Mouse (Mus musculus): Measurements from ENCODE around the gene Intu. TPM values are rescaled to one million over a fixed set of nuclear protein-coding genes. Genes with fewer than 3 reads are reported as not detected.

The Intu gene
- polyA plus RNA-seq, 1 experiment from 2014 or later, result 12.6 TPM

DNA sequence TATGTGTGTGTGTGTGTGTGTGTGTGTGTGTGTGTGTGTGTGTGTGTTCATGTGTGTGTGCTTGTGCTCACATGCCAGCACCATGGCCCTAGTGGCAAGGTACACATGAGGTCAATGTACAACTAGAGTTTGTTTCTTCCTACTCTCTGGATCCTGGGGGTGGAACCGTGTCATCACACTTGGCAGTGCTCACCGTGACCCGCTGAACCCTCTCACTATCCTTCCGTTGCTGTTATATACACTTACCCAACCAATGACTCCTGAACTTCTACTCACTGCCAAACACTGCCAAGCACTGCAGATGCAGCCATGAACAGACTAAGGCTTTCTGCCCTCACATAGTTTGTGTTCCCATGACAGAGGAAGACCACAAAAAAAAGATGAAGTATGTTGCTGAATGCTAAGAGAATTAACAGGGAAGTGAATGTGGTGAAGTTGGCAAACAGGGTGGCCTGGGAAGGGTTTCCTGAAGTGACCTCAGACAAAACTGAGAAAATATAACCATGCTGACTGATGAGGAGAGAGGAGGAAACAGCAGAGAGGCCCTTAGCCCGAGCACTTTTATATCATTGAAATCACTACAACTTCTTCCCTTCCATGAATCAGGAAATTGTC lies 173.8 kb downstream of the Intu start:
- DNase-seq (ENCODE audit: low read depth, low spot score) (no peak), ATAC-seq (no peak)
- in situ Hi-C loops (cut with MboI; ENCODE audit: low pct_unique_long_range_greater_than_20kb), result no loop called here
- POLR2A ChIA-PET, result no interaction called here
- CTCF ChIA-PET, result no interaction called here
- no peak for TF ChIP-seq CTCF (IDR thresholded peaks at IDR 0.05)
- H3K27me3 ChIP-seq, result no peaks in the 10 kb centered on the region

DNA sequence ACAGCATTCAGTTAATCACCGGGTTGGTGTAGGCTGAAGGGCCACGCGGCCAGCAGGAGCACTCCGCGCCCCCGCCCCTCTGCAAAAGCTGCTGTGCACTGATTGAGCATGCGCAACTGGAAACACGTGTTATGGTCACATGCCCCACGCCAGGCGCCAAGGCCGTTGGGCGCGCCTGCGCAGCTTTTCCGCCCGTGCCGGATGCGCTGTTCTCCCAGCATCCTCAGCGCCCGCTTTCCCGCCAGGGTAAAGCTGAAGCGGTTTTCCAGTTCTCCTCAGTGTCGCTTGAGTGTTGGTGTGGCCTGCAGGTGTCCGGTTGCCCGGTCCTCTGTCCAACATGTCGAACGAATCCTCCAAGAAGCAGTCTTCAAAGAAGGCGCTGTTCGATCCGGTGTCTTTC lies 177.6 kb downstream of the Intu start, which contains the start of gene Slc25a31:
Slc25a31 (plus strand) TSS at position 201 of the 400 bp plus-strand sequence.
- no peak for TF ChIP-seq CTCF (IDR thresholded peaks at IDR 0.05)
- CTCF ChIA-PET, result interaction anchor here (2.5 kb wide), 1 partner anchor 11 kb away, joined by 14 read pairs; no protein-coding TSS in a partner anchor
- POLR2A ChIA-PET, result no interaction called here
- DNase-seq (ENCODE audit: low read depth, low spot score) (no peak), ATAC-seq (no peak)
- peaks cover 10% of the 10 kb centered on the region for H3K27me3 ChIP-seq
- in situ Hi-C loops (cut with MboI; ENCODE audit: low pct_unique_long_range_greater_than_20kb), result no loop called here

DNA sequence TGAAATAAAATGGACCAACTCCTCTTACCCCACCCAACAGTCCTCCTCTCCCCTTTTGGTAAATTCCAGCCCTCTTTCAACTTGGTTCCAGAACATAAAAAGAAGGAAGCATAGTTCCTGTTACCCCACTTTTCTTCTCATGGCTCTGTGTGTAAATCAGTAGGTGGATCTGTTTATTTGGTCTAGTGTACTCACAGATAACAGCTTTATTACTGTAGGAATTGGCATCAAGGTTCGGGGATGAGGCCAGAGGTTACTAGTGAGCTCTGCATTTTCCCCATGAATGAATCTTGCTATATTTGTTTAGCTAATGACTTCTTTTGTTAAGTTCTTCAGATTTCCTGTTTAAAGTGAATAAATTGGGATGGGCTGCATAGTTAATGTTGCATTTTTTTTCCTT lies 185.0 kb downstream of the Intu start:
- DNase-seq (ENCODE audit: low read depth, low spot score), result no peak
- CTCF ChIA-PET, result no interaction called here
- POLR2A ChIA-PET, result no interaction called here
- TF ChIP-seq CTCF (IDR thresholded peaks at IDR 0.05), result no peak
- in situ Hi-C loops (cut with MboI; ENCODE audit: low pct_unique_long_range_greater_than_20kb), result no loop called here
- H3K27me3 ChIP-seq, result peaks cover 14% of the 10 kb centered on the region
- ATAC-seq, result no peak

DNA sequence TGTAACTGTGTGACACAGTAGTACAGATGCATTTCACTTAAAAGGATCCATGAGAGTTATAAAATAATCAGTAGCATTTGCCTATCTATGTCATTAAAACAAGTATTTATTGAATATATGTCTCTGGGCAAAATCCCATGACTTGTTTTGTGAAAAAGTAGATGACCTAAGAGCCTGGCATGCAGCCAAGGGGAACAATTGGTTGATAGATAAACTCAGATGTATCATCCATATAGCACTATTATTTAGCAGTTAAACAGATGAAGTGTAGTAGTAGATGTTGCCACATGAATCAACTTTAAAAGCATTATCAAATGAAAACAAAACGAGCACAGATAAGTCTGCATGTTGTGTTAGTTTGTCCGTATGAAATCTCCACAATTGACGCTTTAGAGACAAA lies 187.9 kb downstream of the Intu start:
- ATAC-seq, result no peak
- in situ Hi-C loops (cut with MboI; ENCODE audit: low pct_unique_long_range_greater_than_20kb), result no loop called here
- peaks cover 11% of the 10 kb centered on the region for H3K27me3 ChIP-seq
- no peak for TF ChIP-seq CTCF (IDR thresholded peaks at IDR 0.05)
- DNase-seq (ENCODE audit: low read depth, low spot score), result no peak
- ChIA-PET CTCF (interaction anchor here (1.0 kb wide), 1 partner anchor 10 kb away, joined by 3 read pairs; no protein-coding TSS in a partner anchor), POLR2A (no interaction called here)

DNA sequence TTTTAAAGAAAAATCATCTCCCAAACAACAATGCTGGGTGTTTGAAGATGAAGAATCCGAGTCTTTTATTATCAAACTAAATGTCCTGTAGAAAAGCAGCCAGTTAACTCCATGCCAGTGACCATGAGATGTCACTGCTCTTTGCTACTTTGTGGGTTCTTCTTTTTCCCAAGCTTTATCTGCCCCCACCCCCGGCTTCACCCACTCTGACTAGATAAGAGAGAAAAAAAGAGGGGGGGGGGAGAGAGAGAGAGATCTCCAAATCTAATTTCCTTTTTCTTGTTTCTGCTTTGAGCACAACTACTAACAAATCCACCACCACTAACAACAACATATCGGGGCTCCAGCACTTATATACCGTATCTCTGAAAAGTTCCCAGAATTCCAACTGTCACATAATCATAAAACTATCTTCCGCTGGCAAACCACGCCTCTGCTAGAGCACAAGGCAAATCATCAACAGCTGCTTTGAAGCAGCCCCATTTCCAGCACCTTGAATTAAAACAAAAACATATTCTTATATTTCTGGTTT lies 207.4 kb downstream of the Intu start:
- in situ Hi-C loops (cut with MboI; ENCODE audit: low pct_unique_long_range_greater_than_20kb), result no loop called here
- peaks cover 17% of the 10 kb centered on the region for H3K27me3 ChIP-seq
- TF ChIP-seq CTCF (IDR thresholded peaks at IDR 0.05), result no peak
- DNase-seq (ENCODE audit: low read depth, low spot score) (no peak), ATAC-seq (no peak)
- CTCF ChIA-PET, result interaction anchor here (1.0 to 1.7 kb wide), 2 partner anchors 11 to 218 kb away, joined by 3 to 4 read pairs; no protein-coding TSS in a partner anchor
- POLR2A ChIA-PET, result no interaction called here

DNA sequence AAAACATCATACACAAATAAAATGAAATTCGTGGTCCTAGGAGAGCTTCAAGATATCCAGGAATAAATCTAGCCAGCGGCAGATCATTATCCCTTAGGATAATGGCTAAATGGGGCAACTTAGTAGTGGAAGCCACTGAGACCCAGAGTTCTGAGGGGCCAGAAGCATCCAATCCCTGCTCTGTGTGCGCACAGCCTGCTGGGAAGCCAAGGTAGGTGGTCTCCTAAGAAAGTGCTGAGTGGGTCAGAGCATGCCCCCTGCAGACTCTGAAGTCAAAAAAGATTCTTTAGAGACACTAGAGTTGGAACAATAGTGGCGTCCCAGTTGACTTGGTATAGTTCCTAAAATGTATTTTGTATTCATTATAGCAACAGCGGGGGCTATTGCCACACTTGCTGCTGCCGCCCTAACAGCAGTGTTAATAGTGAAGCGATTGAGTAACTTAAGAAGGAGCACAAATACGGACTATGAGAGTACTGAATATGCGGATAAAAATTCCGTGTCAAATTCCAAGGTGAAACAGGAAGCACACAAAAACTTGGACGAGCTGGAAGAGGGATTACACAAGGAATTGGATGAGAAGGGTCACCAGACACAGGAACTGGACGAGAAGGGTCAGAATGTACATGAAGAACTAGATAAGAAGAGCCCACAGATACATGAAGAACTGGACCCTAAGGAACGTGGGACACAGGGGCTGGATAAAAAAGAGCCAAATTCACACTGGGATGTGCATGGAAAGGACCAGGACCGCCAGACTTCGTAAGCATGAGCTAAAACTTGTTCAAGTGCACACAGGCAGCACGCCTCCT lies 213.1 kb downstream of the Intu start, which contains the start of gene Hspa4l:
Hspa4l (plus strand) TSS at position 472 of the 812 bp plus-strand sequence.
- ATAC-seq, result no peak

DNA sequence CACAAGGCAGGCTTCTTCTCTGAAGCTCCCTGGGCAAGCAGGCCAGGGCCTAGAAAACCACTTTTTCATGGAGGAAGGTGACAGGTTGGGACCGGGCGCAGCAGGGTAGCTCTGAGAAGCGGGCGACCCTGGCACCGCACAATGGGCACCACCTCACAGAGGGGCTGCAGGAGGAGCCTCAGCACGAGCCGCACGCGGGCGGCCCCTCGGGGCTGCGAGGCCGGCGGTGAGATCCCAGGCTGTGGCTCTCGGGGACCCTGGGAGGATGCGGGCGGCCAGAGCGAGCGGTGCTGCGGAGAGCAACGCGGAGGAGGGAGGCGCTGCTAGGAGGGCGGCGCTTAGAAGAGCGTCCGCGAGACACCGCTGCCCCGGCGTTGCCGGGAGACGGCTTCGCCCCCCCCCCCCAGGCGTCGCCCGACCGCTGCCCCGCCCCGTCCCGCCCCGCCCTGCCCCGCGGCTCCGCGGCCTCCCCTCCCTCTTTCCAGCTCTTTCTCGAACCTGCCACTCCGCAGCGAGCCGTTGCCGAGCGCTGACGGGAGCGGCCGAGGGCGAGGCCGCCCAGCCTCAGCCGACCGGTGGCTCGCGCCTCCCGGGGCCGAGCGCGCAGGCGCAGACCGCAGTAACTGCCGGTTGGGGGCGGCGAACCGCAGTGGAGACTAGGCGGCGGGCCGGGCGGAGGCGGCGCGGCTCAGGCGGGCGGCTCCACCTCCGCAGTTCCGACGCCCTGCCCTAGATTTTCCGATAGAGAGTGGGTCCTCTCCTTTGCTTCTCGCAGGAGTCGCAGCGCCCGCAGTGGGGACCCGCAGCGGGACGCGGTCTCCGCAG lies 214.0 kb downstream of the Intu start:
- CTCF ChIA-PET, result interaction anchor here (0.9 to 1.2 kb wide), 2 partner anchors 14 to 221 kb away, joined by 3 to 4 read pairs; no protein-coding TSS in a partner anchor
- TF ChIP-seq CTCF (IDR thresholded peaks at IDR 0.05), result no peak
- in situ Hi-C loops (cut with MboI; ENCODE audit: low pct_unique_long_range_greater_than_20kb), result no loop called here

More for the DNA sequence above, 213.1 kb downstream of the Intu start, which contains the start of gene Hspa4l:
- TF ChIP-seq CTCF (IDR thresholded peaks at IDR 0.05), result no peak
- POLR2A ChIA-PET, result interaction anchor here (0.7 kb wide), 1 partner anchor 247 kb away, joined by 6 read pairs; no protein-coding TSS in a partner anchor
- in situ Hi-C loops (cut with MboI; ENCODE audit: low pct_unique_long_range_greater_than_20kb), result no loop called here
- peak; percentile 6 for DNase-seq (ENCODE audit: low read depth, low spot score)
- CTCF ChIA-PET, result interaction anchor here (1.0 kb wide), 1 partner anchor 71 kb away, joined by 3 read pairs; no protein-coding TSS in a partner anchor
- no peaks in the 10 kb centered on the region for H3K27me3 ChIP-seq

DNA sequence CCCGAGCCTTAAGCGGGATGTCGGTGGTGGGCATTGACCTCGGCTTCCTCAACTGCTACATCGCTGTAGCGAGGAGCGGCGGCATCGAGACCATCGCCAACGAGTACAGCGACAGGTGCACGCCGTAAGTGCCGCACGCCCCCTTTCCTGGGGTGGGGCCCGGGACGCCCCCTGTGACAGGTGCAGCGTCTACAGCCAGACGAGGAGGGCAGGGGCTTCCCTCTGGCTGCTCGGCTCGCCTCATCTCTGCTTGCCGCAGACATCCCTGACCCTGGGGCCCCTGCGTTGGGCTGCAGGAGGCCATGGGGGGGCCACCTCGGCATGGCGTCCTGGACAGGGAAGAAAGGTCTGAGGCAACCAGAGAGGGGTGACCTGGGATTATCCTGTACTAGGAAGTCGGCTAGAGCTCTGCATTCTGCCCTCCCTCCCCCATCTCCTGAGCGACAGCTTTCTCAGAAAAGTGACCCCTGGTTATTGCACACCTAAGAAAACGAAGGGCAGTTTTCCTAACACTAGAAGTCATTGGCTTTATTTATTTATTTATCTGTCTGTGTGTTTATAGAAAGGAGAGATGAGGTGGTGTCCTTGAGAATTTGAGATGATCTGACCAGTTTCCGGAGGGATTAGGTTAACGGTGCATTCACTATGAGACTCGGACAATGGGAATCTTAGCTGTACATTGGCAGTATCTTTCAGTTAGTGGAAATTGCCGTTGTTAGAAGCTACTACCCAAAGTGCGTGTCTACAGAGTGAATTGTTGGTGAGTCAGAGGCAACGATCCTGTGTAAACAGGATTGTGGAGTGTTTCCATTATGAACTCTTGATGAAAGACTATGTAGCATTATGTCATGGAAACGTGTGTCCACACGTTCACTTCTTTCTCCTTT lies 214.8 kb downstream of the Intu start:
- no peak for TF ChIP-seq CTCF (IDR thresholded peaks at IDR 0.05)
- ATAC-seq, result peak; percentile 41
- ChIA-PET CTCF (interaction anchor here (0.9 to 1.2 kb wide), 2 partner anchors 15 to 221 kb away, joined by 3 to 4 read pairs; no protein-coding TSS in a partner anchor), POLR2A (interaction anchor here (1.0 kb wide), 1 partner anchor 221 kb away, joined by 3 read pairs; no protein-coding TSS in a partner anchor)
- peak; percentile 60 for DNase-seq (ENCODE audit: low read depth, low spot score)
- in situ Hi-C loops (cut with MboI; ENCODE audit: low pct_unique_long_range_greater_than_20kb), result no loop called here
- H3K27me3 ChIP-seq, result no peaks in the 10 kb centered on the region

More for the DNA sequence above, 214.0 kb downstream of the Intu start:
- DNase-seq (ENCODE audit: low read depth, low spot score), result peak; percentile 62
- POLR2A ChIA-PET, result interaction anchor here (1.0 kb wide), 1 partner anchor 220 kb away, joined by 3 read pairs; no protein-coding TSS in a partner anchor
- peak; percentile 92 for ATAC-seq
- H3K27me3 ChIP-seq, result no peaks in the 10 kb centered on the region

Other genes with a start within 250 kb of the Intu start
- gene Slc25a31, start 177.6 kb downstream of the Intu start, polyA plus RNA-seq (2021), result not detected
- 97.1 TPM for gene Hspa4l, start 213.2 kb downstream of the Intu start, polyA plus RNA-seq (2021)

Measured in Patski (cell line).